Mouse (Mus musculus) adrenal gland, postnatal 4 days (tissue): ENCODE data around the gene Lrfn4. TPM values are rescaled to one million over a fixed set of nuclear protein-coding genes. Genes with fewer than 3 reads are reported as not detected.

Experiments
- DNase-seq, 2 experiments: peaks; one replicate each; pipeline ENCODE4 v3.0.0; 2021 to 2022; ENCODE audit warnings: low spot score in 2 of 2, mixed read lengths in 2 of 2
- microRNA-seq: library from miRNA; unstranded; fragments of <30 nt; microRNA quantifications from one replicate; pipeline ENCODE4 v1.2.0, GENCODE M21; 2021
- total RNA-seq, 2 experiments: library from RNA; stranded (reverse); gene quantifications; 2 replicates each; pipeline ENCODE4 v1.2.3; 2021

The Lrfn4 gene
- total RNA-seq, 2 experiments from 2014 or later = 15.8 to 20.0 TPM

- DNase-seq = no peak
Measured at GRCm38 (mm10) chr19:4570237-4570613, 45.2 kb downstream of the Lrfn4 start.

GRCm38 (mm10) chr19:4569356-4570236 is 45.9 kb downstream of the Lrfn4 start:
- no peak for DNase-seq

- DNase-seq = no peak
Measured at GRCm38 (mm10) chr19:4568832-4569231, 46.6 kb downstream of the Lrfn4 start.

- DNase-seq = no peak
Measured at GRCm38 (mm10) chr19:4567665-4568064, 47.8 kb downstream of the Lrfn4 start.

- no peak for DNase-seq
Measured at GRCm38 (mm10) chr19:4566880-4567279, 48.6 kb downstream of the Lrfn4 start.

- no peak for DNase-seq
Measured at GRCm38 (mm10) chr19:4565678-4566077, 49.8 kb downstream of the Lrfn4 start.

Small RNA genes lying within 50 kb of the gene (microRNA-seq; reads per million reads assigned to microRNA genes)
- gene Mir6986 = 1.8 reads per million

Other genes starting within 250 kb of the Lrfn4 start
- 100 to 1,000 TPM; 104 to 106 TPM for gene Kdm2a, start 217.4 kb downstream of the Lrfn4 start, total RNA-seq
- gene Rhod, start 176.2 kb downstream of the Lrfn4 start, total RNA-seq = 10 to 100 TPM; 18.0 to 19.7 TPM
- 10 to 100 TPM; 21.0 to 21.4 TPM for gene Syt12, start 138.2 kb downstream of the Lrfn4 start, total RNA-seq
- gene 2010003K11Rik, start 117.1 kb downstream of the Lrfn4 start, total RNA-seq = 1 to 10 TPM; 2.0 to 4.1 TPM
- 100 to 1,000 TPM; 215 to 218 TPM for gene Pcx, start 105.2 kb downstream of the Lrfn4 start, total RNA-seq
- gene Rce1, start 10.0 kb upstream of the Lrfn4 start, total RNA-seq = 10 to 100 TPM; 35.7 to 39.5 TPM
- under 1 TPM; 0.28 to 0.56 TPM for gene Gm960, start 83.0 kb upstream of the Lrfn4 start, total RNA-seq
- gene Sptbn2, start 95.5 kb upstream of the Lrfn4 start, total RNA-seq = 1 to 10 TPM; 4.7 to 5.3 TPM
- gene Rbm4b, start 140.8 kb upstream of the Lrfn4 start, total RNA-seq = 10 to 100 TPM; 15.7 to 15.9 TPM
- gene Rbm4, start 178.2 kb upstream of the Lrfn4 start, total RNA-seq = 10 to 100 TPM; 65.4 to 65.7 TPM
- 10 to 100 TPM; 15.1 to 27.1 TPM for gene Gm21992, start 195.9 kb upstream of the Lrfn4 start, total RNA-seq
- gene Rbm14, start 196.0 kb upstream of the Lrfn4 start, total RNA-seq = 10 to 100 TPM; 55.8 to 57.7 TPM
- gene Ccs, start 223.7 kb upstream of the Lrfn4 start, total RNA-seq = 10 to 100 TPM; 87.5 to 98.7 TPM
- under 1 TPM in 1 of 2 experiments, not detected in 1; 0.17 TPM for gene Ccdc87, start 223.7 kb upstream of the Lrfn4 start, total RNA-seq
- 100 to 1,000 TPM; 256 to 274 TPM for gene Ctsf, start 239.5 kb upstream of the Lrfn4 start, total RNA-seq